Mouse (Mus musculus): ENCODE data around the gene Aph1a.

GRCm38 (mm10) chr3:95867408-95867807, 26.4 kb upstream of the Aph1a start:
- TF ChIP-seq POLR2A (IDR thresholded peaks at IDR 0.05; ENCODE audit: insufficient read length, low read depth) (no peak), TCF12 (IDR thresholded peaks at IDR 0.05; ENCODE audit: insufficient read depth, poor library complexity, severe bottlenecking) (no peak), USF1 (IDR thresholded peaks at IDR 0.05; ENCODE audit: low read depth) (no peak), POLR2AphosphoS2 (IDR thresholded peaks at IDR 0.05; ENCODE audit: insufficient read length, low read depth) (no peak), CEBPB (IDR thresholded peaks at IDR 0.05; ENCODE audit: insufficient read depth, poor library complexity, severe bottlenecking) (no peak), MAX (IDR thresholded peaks at IDR 0.05; ENCODE audit: low read depth) (no peak), E2F4 (IDR thresholded peaks at IDR 0.05; ENCODE audit: insufficient read depth) (no peak)
